Mouse (Mus musculus) neural tube, embryonic 14.5 days (tissue): ENCODE measurements at regions not wholly inside any gene's neighbourhood (a gene's known extent, or its start where the extent isn't known, plus 50 kb on each side); places are given as distances from the start of the nearest gene placed in this dataset.

Experiments used
- ATAC-seq: fragments of 200-750 bp; cut with Nextera tagmentation; 2 replicates; pipeline ENCODE4 v1.8.0; 2017; ENCODE audit warnings: low read depth, mild to moderate bottlenecking, moderate TSS enrichment, moderate library complexity
- H3K27ac ChIP-seq: fragments of 300-500 bp; sonication (generic); 2 replicates; pipeline ENCODE4 v1.5.1; 2014; ENCODE audit warnings: low read depth, mild to moderate bottlenecking, control low read depth, low read length, moderate library complexity, mixed read lengths
- H3K27me3 ChIP-seq: fragments of 300-500 bp; sonication (generic); 2 replicates; pipeline ENCODE4 v1.6.1; 2014; ENCODE audit warnings: low read length; ENCODE audit not compliant: control insufficient read depth, insufficient read depth
- H3K36me3 ChIP-seq: fragments of 300-500 bp; sonication (generic); 2 replicates; pipeline ENCODE4 v1.6.1; 2014; ENCODE audit warnings: low read length, mixed read lengths; ENCODE audit not compliant: control insufficient read depth, insufficient read depth
- H3K4me1 ChIP-seq: fragments of 300-500 bp; sonication (generic); 2 replicates; pipeline ENCODE4 v1.6.1; 2014; ENCODE audit warnings: low read length; ENCODE audit not compliant: control insufficient read depth, insufficient read depth
- H3K4me2 ChIP-seq: fragments of 300-500 bp; sonication (generic); 2 replicates; pipeline ENCODE4 v1.6.1; 2014; ENCODE audit warnings: mild to moderate bottlenecking, low read depth, low read length, control low read depth
- H3K4me3 ChIP-seq: fragments of 300-500 bp; sonication (generic); 2 replicates; pipeline ENCODE4 v1.5.1; 2014; ENCODE audit warnings: low read depth, low read length, control low read depth, mixed read lengths
- H3K9ac ChIP-seq: fragments of 300-500 bp; sonication (generic); replicated peaks from 2 replicates; pipeline ENCODE4 v1.6.1; 2014; ENCODE audit warnings: low read depth, mild to moderate bottlenecking, control low read depth, low read length, mixed read lengths
- H3K9me3 ChIP-seq: fragments of 300-500 bp; sonication (generic); 2 replicates; pipeline ENCODE4 v1.6.1; 2016; ENCODE audit warnings: low read length; ENCODE audit not compliant: control insufficient read depth
- WGBS: fragments of 180-500 bp; shearing (Covaris S2); extraction: QIAGEN DNeasy Blood & Tissue Kit; methylation state at CpG from one replicate; pipeline ENCODE4 v1.1.7; 2014; 5-methylcytosine and 5-hydroxymethylcytosine counted together

GRCm38 (mm10) chr10:111575926-111576325 is 69.8 kb downstream of the Phlda1 start:
- no peak for ATAC-seq
- H3K4me1 ChIP-seq, result no peaks in the 10 kb centered on the region
- H3K27ac ChIP-seq, result no peak overlapping the region
- WGBS, result 76% methylated on average over 5 of the region's 5 CpGs
- no peak overlapping the region for H3K4me2 ChIP-seq
- H3K9ac ChIP-seq, result no peak overlapping the region
- H3K4me3 ChIP-seq, result no peak overlapping the region
- no peaks in the 10 kb centered on the region for H3K36me3 ChIP-seq
- H3K27me3 ChIP-seq, result no peaks in the 10 kb centered on the region
- no peaks in the 10 kb centered on the region for H3K9me3 ChIP-seq

- ATAC-seq, result no peak
- WGBS, result 82% methylated on average over 10 of the region's 10 CpGs
- no peak overlapping the region for H3K4me3 ChIP-seq
- H3K27me3 ChIP-seq, result no peaks in the 10 kb centered on the region
- H3K36me3 ChIP-seq, result no peaks in the 10 kb centered on the region
- no peaks in the 10 kb centered on the region for H3K9me3 ChIP-seq
- no peak overlapping the region for H3K27ac ChIP-seq
- H3K4me1 ChIP-seq, result no peaks in the 10 kb centered on the region
- H3K9ac ChIP-seq, result no peak overlapping the region
- no peak overlapping the region for H3K4me2 ChIP-seq
Measured at GRCm38 (mm10) chr10:111576395-111577069, 70.4 kb downstream of the Phlda1 start.

- Histone ChIP-seq H3K9me3 (no peaks in the 10 kb centered on the region), H3K27ac (no peak overlapping the region), H3K4me2 (no peak overlapping the region), H3K27me3 (no peaks in the 10 kb centered on the region), H3K4me3 (no peak overlapping the region), H3K4me1 (no peaks in the 10 kb centered on the region), H3K36me3 (no peaks in the 10 kb centered on the region), H3K9ac (no peak overlapping the region)
- ATAC-seq, result no peak
- WGBS, result 68% methylated on average over 5 of the region's 5 CpGs
Measured at GRCm38 (mm10) chr10:111578536-111578935, 72.5 kb downstream of the Phlda1 start.

- Histone ChIP-seq H3K4me3 (no peak overlapping the region), H3K9ac (no peak overlapping the region), H3K27me3 (no peaks in the 10 kb centered on the region), H3K36me3 (no peaks in the 10 kb centered on the region), H3K9me3 (no peaks in the 10 kb centered on the region), H3K4me2 (no peak overlapping the region), H3K4me1 (no peaks in the 10 kb centered on the region), H3K27ac (no peak overlapping the region)
- 62% methylated on average over 2 of the region's 2 CpGs for WGBS
- no peak for ATAC-seq
Measured at GRCm38 (mm10) chr10:111579481-111579880, 73.4 kb downstream of the Phlda1 start.

- no peak for ATAC-seq
- 82% methylated on average over 11 of the region's 11 CpGs for WGBS
- no peaks in the 10 kb centered on the region for H3K9me3 ChIP-seq
Measured at GRCm38 (mm10) chr10:111580401-111581100, 74.5 kb downstream of the Phlda1 start.

GRCm38 (mm10) chr10:111581847-111582246 is 75.8 kb downstream of the Phlda1 start:
- Histone ChIP-seq H3K4me1 (no peaks in the 10 kb centered on the region), H3K9ac (no peak overlapping the region), H3K9me3 (no peaks in the 10 kb centered on the region), H3K27ac (no peak overlapping the region), H3K36me3 (no peaks in the 10 kb centered on the region), H3K4me3 (no peak overlapping the region), H3K27me3 (no peaks in the 10 kb centered on the region), H3K4me2 (no peak overlapping the region)
- 86% methylated on average over 3 of the region's 3 CpGs for WGBS
- ATAC-seq, result no peak

More at GRCm38 (mm10) chr10:111580401-111581100, 74.5 kb downstream of the Phlda1 start:
- H3K4me1 ChIP-seq, result no peaks in the 10 kb centered on the region
- H3K36me3 ChIP-seq, result no peaks in the 10 kb centered on the region
- H3K27me3 ChIP-seq, result no peaks in the 10 kb centered on the region
- H3K4me3 ChIP-seq, result no peak overlapping the region
- no peak overlapping the region for H3K9ac ChIP-seq
- H3K27ac ChIP-seq, result no peak overlapping the region
- H3K4me2 ChIP-seq, result no peak overlapping the region

GRCm38 (mm10) chr10:111582321-111583123 is 76.4 kb downstream of the Phlda1 start:
- Histone ChIP-seq H3K27ac (no peak overlapping the region), H3K9ac (no peak overlapping the region), H3K9me3 (no peaks in the 10 kb centered on the region), H3K4me3 (no peak overlapping the region), H3K36me3 (no peaks in the 10 kb centered on the region), H3K4me1 (no peaks in the 10 kb centered on the region), H3K27me3 (no peaks in the 10 kb centered on the region), H3K4me2 (no peak overlapping the region)
- no peak for ATAC-seq
- 83% methylated on average over 14 of the region's 14 CpGs for WGBS

- Histone ChIP-seq H3K4me2 (no peak overlapping the region), H3K9ac (no peak overlapping the region), H3K4me3 (no peak overlapping the region), H3K9me3 (no peaks in the 10 kb centered on the region), H3K27ac (no peak overlapping the region), H3K4me1 (no peaks in the 10 kb centered on the region), H3K27me3 (no peaks in the 10 kb centered on the region), H3K36me3 (no peaks in the 10 kb centered on the region)
- ATAC-seq, result no peak
- 95% methylated on average over 20 of the region's 20 CpGs for WGBS
Measured at GRCm38 (mm10) chr10:111583124-111583743, 77.1 kb downstream of the Phlda1 start.
